Mouse (Mus musculus): Measurements from ENCODE around the gene Gm3159.
A peak's percentile ranks its signal among the peaks of the same experiment; 100 is the strongest.
"Not testable (repeated sequence)": the region's sequence is repeated elsewhere in the genome, so short reads cannot be mapped to it uniquely, and the experiment has no call there.

Gene Gm3159

GRCm38 (mm10) chr14:4397226-4397625 is at the start of gene Gm3159:
TSS of gene Gm3159 (plus strand) at chr14:4397526.
- not testable (repeated sequence) for DNase-seq

GRCm38 (mm10) chr14:4368991-4369390 is 28.3 kb upstream of the Gm3159 start:
- not testable (repeated sequence) for DNase-seq

GRCm38 (mm10) chr14:4369691-4370090 is 27.6 kb upstream of the Gm3159 start:
- DNase-seq, result not testable (repeated sequence)

DNA sequence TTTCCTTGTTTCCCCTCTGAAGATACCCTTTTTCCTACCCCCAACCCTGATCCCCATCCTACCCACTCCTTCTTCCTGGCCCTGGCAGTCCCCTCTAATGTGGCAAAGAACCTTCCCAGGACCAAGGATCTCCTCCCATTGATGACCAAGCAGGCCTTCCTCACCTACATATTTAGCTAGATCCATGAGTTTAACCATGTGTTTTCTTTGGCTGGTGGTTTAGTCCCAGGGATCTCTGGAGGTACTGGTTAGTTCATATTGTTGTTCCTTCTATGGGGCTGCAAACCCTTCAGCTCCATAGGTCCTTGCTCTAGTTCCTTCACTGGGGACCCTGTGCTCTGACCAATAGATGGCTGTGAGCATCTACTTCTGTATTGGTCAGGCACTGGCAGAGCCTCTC is 19.5 kb upstream of the Gm3159 start:
- not testable (repeated sequence) for DNase-seq

DNA sequence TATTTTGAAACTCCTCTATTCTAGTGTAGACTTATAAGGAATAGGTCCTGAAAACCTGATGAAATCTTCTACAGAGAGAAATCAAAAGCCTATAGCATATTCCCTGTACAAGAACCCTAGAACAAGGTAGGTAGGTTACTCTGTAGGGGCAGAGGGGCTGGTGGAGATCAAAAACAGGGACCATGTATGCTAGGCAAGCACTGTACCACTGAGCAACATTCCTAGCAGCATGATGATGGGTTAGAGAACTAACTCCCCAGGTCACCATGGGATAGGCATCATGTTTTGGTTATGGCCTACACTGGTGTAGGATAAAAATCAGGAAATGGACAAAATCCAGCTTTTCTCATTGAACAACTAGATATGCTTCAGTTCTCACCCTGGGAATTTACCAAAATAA is 11.7 kb upstream of the Gm3159 start:
- not testable (repeated sequence) for DNase-seq

GRCm38 (mm10) chr14:4392841-4393530 is 4.3 kb upstream of the Gm3159 start:
- DNase-seq, result not testable (repeated sequence)

- not testable (repeated sequence) for DNase-seq
Measured at GRCm38 (mm10) chr14:4398624-4399023, 1.3 kb downstream of the Gm3159 start.

DNA sequence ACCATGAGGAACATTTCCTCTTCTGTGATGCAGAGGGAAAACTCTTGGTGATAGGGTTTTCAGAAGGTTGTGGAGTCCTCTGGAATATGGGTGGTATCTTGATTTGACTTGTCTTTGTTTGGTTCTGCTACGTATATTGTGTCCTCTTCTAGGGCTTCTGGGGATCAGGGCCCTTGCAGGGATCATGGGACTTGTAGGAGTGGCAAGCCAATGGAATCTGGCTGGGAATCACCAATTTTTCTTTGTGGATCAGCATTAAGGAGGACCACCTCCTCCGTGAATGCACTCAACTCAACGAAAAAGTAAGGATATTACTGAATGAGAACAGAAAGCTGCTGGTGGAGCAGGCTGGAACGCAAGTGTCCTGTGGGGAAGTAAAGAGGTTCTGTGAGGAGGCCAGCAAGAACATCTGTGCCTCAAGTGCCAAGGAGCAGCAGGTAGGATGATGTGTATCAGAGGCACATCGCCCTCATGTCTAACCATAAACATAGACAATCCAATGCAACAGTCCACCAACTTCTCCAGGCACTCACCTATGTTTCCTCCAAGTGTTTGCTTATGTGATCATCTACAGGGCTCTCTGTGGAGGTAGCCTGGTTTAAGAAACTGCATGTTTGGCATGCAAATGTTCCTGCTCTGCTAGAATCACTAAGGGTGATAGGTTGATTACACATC is 2.9 kb downstream of the Gm3159 start:
- not testable (repeated sequence) for DNase-seq

- DNase-seq, result not testable (repeated sequence)
Measured at GRCm38 (mm10) chr14:4401245-4401644, 3.9 kb downstream of the Gm3159 start.

DNA sequence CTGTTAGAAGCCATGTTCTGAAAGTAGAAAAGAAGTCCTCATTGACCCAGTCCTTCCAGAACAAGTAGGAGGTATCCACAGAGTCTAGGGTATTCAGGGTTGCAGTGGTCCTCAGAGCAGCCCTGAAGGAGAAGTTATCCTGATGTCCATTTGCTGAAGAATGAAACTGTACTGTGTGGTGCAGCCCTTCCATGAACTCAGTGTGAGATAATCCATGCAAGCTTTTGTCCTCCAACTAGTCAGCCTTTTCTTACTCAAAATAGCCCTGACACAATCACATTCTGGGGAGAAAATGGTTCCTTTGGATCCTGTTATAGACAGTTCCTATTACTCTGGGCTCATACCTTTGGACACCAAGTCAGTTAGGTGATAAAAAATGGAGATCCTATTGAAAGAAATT is 6.5 kb downstream of the Gm3159 start:
- not testable (repeated sequence) for DNase-seq

DNA sequence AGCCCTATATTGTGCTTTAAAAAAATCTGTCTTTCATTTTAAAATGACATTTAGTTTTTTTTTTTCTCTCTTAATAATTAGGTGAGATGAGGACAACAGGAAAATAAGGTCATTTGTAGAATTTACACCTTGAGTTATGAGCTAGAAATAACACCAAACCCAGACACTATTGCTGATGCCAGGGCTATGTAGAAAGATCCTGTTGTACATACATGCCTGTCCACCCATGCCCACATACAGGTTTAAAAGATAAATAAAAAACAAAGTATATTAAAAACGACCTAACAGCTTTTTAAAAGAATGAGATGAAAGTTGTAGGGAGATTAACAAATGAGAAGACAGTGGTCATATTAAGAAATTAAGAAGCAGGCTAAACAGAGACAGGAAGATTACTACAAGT is 12.6 kb downstream of the Gm3159 start:
- not testable (repeated sequence) for DNase-seq

- DNase-seq, result peak; percentile 10
Measured at GRCm38 (mm10) chr14:4414965-4415835, 17.9 kb downstream of the Gm3159 start, which contains the start of gene Gm3164. TSS of gene Gm3164 (plus strand) at chr14:4415448.

DNA sequence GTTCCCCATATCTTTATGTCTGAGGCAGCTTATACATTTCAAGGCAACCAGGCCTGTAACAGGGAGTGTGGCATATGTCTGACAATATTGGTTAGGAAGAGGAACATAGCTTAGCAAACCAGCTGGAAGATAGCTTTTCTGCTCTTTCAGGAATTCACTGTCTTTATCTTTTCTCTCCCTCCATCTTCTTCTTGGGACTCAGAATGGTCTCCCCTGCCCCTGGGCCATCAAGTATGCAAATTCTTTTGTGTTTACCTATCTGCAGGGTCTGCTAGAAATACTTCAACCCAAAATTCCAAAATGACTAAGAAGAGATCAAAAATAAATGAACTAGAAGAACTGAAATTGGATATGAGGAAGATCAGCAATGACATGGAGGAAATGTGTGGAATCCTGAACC is 33.4 kb downstream of the Gm3159 start, which contains the start of gene Gm3173:
TSS of gene Gm3173 (plus strand) at position 301 of the 400 bp plus-strand sequence.
- not testable (repeated sequence) for DNase-seq
